Mouse (Mus musculus) limb, embryonic 11.5 days (tissue): ENCODE measurements around the gene 1700020D05Rik. TPM values are rescaled to one million over a fixed set of nuclear protein-coding genes. Genes with fewer than 3 reads are reported as not detected.

Source experiments
- ATAC-seq: fragments of 200-750 bp; cut with Nextera tagmentation; 2 replicates; pipeline ENCODE4 v1.8.0; 2017; ENCODE audit warnings: low read depth; ENCODE audit not compliant: insufficient number of reproducible peaks, low FRiP score, low TSS enrichment
- DNase-seq: peaks from one replicate; pipeline ENCODE4 v3.0.0-alpha.2; 2015; ENCODE audit warnings: low spot score
- H3K27ac ChIP-seq: fragments of 300-500 bp; sonication (generic); replicated peaks from 2 replicates; pipeline ENCODE4 v1.5.1; 2014; ENCODE audit warnings: low read depth, mild to moderate bottlenecking, low read length
- H3K27me3 ChIP-seq: fragments of 300-500 bp; sonication (generic); 2 replicates; pipeline ENCODE4 v1.6.1; 2014; ENCODE audit warnings: mild to moderate bottlenecking, low read length, mixed read lengths; ENCODE audit not compliant: control insufficient read depth, insufficient read depth
- H3K36me3 ChIP-seq: fragments of 300-500 bp; sonication (generic); 2 replicates; pipeline ENCODE4 v1.6.1; 2014; ENCODE audit warnings: mild to moderate bottlenecking, low read length, moderate library complexity, mixed read lengths; ENCODE audit not compliant: control insufficient read depth, insufficient read depth
- H3K4me1 ChIP-seq: fragments of 300-500 bp; sonication (generic); 2 replicates; pipeline ENCODE4 v1.6.1; 2014; ENCODE audit warnings: low read length, mixed read lengths; ENCODE audit not compliant: control insufficient read depth, insufficient read depth
- H3K4me2 ChIP-seq: fragments of 300-500 bp; sonication (generic); 2 replicates; pipeline ENCODE4 v1.6.1; 2014; ENCODE audit warnings: low read depth, mild to moderate bottlenecking, moderate library complexity; ENCODE audit not compliant: severe bottlenecking
- H3K4me3 ChIP-seq: fragments of 300-500 bp; sonication (generic); 2 replicates; pipeline ENCODE4 v1.5.1; 2014; ENCODE audit warnings: low read depth, low read length
- H3K9ac ChIP-seq: fragments of 300-500 bp; sonication (generic); 2 replicates; pipeline ENCODE4 v1.6.1; 2014; ENCODE audit warnings: mild to moderate bottlenecking, low read length
- H3K9me3 ChIP-seq: fragments of 300-500 bp; sonication (generic); 2 replicates; pipeline ENCODE4 v1.6.1; 2016; ENCODE audit warnings: low read length; ENCODE audit not compliant: control insufficient read depth
- WGBS: fragments of 180-500 bp; shearing (Covaris S2); extraction: QIAGEN DNeasy Blood & Tissue Kit; methylation state at CpG from one replicate; pipeline ENCODE4 v1.1.7; 2014; 5-methylcytosine and 5-hydroxymethylcytosine counted together
- polyA plus RNA-seq: library from polyadenylated mRNA; unstranded; fragments of >200 nt; fragmentation: Nextera tagmentation; extraction: Ambion mirVana; gene quantifications from 2 replicates; pipeline ENCODE4 v1.2.1, GENCODE M21; 2014

1700020D05Rik gene
- polyA plus RNA-seq, 1 experiment from 2014 or later: 0.35 TPM

- WGBS: 92% methylated on average over 7 of the region's 7 CpGs
These were observed 17.8 kb downstream of the 1700020D05Rik start for GRCm38 (mm10) chr19:5485821-5486220.

GRCm38 (mm10) chr19:5485371-5485770 lies 18.2 kb downstream of the 1700020D05Rik start:
- no peak overlapping the region for H3K27ac ChIP-seq
- 92% methylated on average over 8 of the region's 8 CpGs for WGBS

More at GRCm38 (mm10) chr19:5485821-5486220, 17.8 kb downstream of the 1700020D05Rik start:
- no peak overlapping the region for H3K4me3 ChIP-seq
- no peak for ATAC-seq
- no peak overlapping the region for H3K27ac ChIP-seq
- peaks cover 4% of the 10 kb centered on the region; the same call in 1 of the 2 replicates for H3K4me1 ChIP-seq
- no peaks in the 10 kb centered on the region for H3K9me3 ChIP-seq
- H3K4me2 ChIP-seq: no peak overlapping the region
- DNase-seq: no peak
- peaks cover 12% of the 10 kb centered on the region for H3K36me3 ChIP-seq
- H3K9ac ChIP-seq: no peak overlapping the region
- H3K27me3 ChIP-seq: no peaks in the 10 kb centered on the region

GRCm38 (mm10) chr19:5484496-5484895 lies 19.1 kb downstream of the 1700020D05Rik start:
- ATAC-seq: no peak

More at GRCm38 (mm10) chr19:5485371-5485770, 18.2 kb downstream of the 1700020D05Rik start:
- ATAC-seq (no peak), DNase-seq (no peak)
- Histone ChIP-seq H3K4me1 (peaks cover 4% of the 10 kb centered on the region; the same call in 1 of the 2 replicates), H3K4me2 (no peak overlapping the region), H3K27me3 (no peaks in the 10 kb centered on the region), H3K9me3 (no peaks in the 10 kb centered on the region), H3K4me3 (no peak overlapping the region), H3K9ac (no peak overlapping the region), H3K36me3 (peaks cover 12% of the 10 kb centered on the region)

GRCm38 (mm10) chr19:5483386-5484359 lies 19.9 kb downstream of the 1700020D05Rik start:
- ATAC-seq (no peak), DNase-seq (no peak)
- Histone ChIP-seq H3K9me3 (no peaks in the 10 kb centered on the region), H3K36me3 (peaks cover 13% of the 10 kb centered on the region), H3K4me1 (peaks cover 4% of the 10 kb centered on the region; the same call in 1 of the 2 replicates), H3K27me3 (no peaks in the 10 kb centered on the region), H3K9ac (no peak overlapping the region), H3K4me3 (no peak overlapping the region), H3K27ac (no peak overlapping the region), H3K4me2 (no peak overlapping the region)
- 93% methylated on average over 19 of the region's 19 CpGs for WGBS

More at GRCm38 (mm10) chr19:5484496-5484895, 19.1 kb downstream of the 1700020D05Rik start:
- Histone ChIP-seq H3K4me1 (peaks cover 4% of the 10 kb centered on the region; the same call in 1 of the 2 replicates), H3K36me3 (peaks cover 13% of the 10 kb centered on the region), H3K27me3 (no peaks in the 10 kb centered on the region), H3K9ac (no peak overlapping the region), H3K4me2 (no peak overlapping the region), H3K27ac (no peak overlapping the region), H3K9me3 (no peaks in the 10 kb centered on the region), H3K4me3 (no peak overlapping the region)
- WGBS: 89% methylated on average over 5 of the region's 5 CpGs
- DNase-seq: no peak

- Histone ChIP-seq H3K4me2 (no peak overlapping the region), H3K9ac (no peak overlapping the region), H3K4me1 (no peaks in the 10 kb centered on the region), H3K27ac (no peak overlapping the region), H3K27me3 (no peaks in the 10 kb centered on the region), H3K4me3 (no peak overlapping the region), H3K9me3 (no peaks in the 10 kb centered on the region), H3K36me3 (peaks cover 13% of the 10 kb centered on the region)
- ATAC-seq: no peak
- 91% methylated on average over 10 of the region's 10 CpGs for WGBS
- DNase-seq: no peak
These were observed 22.2 kb downstream of the 1700020D05Rik start for GRCm38 (mm10) chr19:5481398-5481797.

- no peak for DNase-seq
- WGBS: 92% methylated on average over 10 of the region's 10 CpGs
These were observed 23.6 kb downstream of the 1700020D05Rik start for GRCm38 (mm10) chr19:5480016-5480415.

GRCm38 (mm10) chr19:5477668-5478300 lies 25.8 kb downstream of the 1700020D05Rik start:
- H3K4me2 ChIP-seq: no peak overlapping the region
- no peak overlapping the region for H3K27ac ChIP-seq
- ATAC-seq: no peak
- H3K9me3 ChIP-seq: no peaks in the 10 kb centered on the region
- DNase-seq: no peak
- no peaks in the 10 kb centered on the region for H3K27me3 ChIP-seq
- H3K4me3 ChIP-seq: no peak overlapping the region
- H3K9ac ChIP-seq: no peak overlapping the region
- H3K4me1 ChIP-seq: peaks cover 10% of the 10 kb centered on the region
- WGBS: 92% methylated on average over 18 of the region's 18 CpGs
- peaks cover 4% of the 10 kb centered on the region; the same call in 1 of the 2 replicates for H3K36me3 ChIP-seq

More at GRCm38 (mm10) chr19:5480016-5480415, 23.6 kb downstream of the 1700020D05Rik start:
- Histone ChIP-seq H3K4me3 (no peak overlapping the region), H3K36me3 (peaks cover 12% of the 10 kb centered on the region), H3K4me2 (no peak overlapping the region), H3K27ac (no peak overlapping the region), H3K4me1 (peaks cover 10% of the 10 kb centered on the region), H3K27me3 (no peaks in the 10 kb centered on the region), H3K9me3 (no peaks in the 10 kb centered on the region), H3K9ac (no peak overlapping the region)
- no peak for ATAC-seq

- DNase-seq (no peak), ATAC-seq (no peak)
- Histone ChIP-seq H3K27me3 (no peaks in the 10 kb centered on the region), H3K36me3 (peaks cover 4% of the 10 kb centered on the region; the same call in 1 of the 2 replicates), H3K9ac (no peak overlapping the region), H3K9me3 (no peaks in the 10 kb centered on the region), H3K4me2 (no peak overlapping the region), H3K27ac (no peak overlapping the region), H3K4me1 (peaks cover 10% of the 10 kb centered on the region), H3K4me3 (no peak overlapping the region)
- WGBS: 83% methylated on average over 10 of the region's 10 CpGs
These were observed 26.5 kb downstream of the 1700020D05Rik start for GRCm38 (mm10) chr19:5477004-5477667.
